Mouse (Mus musculus) kidney, postnatal 0 days (tissue): ENCODE measurements around the gene Osr1. TPM values are rescaled to one million over a fixed set of nuclear protein-coding genes. Genes with fewer than 3 reads are reported as not detected.
A peak's percentile ranks its signal among the peaks of the same experiment; 100 is the strongest.

Source experiments
- ATAC-seq: fragments of 200-750 bp; cut with Nextera tagmentation; replicated peaks from 2 replicates; pipeline ENCODE4 v1.8.0; 2017; ENCODE audit warnings: low read depth, moderate number of reproducible peaks, moderate TSS enrichment, moderate library complexity; ENCODE audit not compliant: low FRiP score
- DNase-seq: peaks from one replicate; pipeline ENCODE4 v3.0.0-alpha.2; 2016; ENCODE audit warnings: low spot score
- H3K27ac ChIP-seq: fragments of 300-500 bp; sonication (generic); 2 replicates; pipeline ENCODE4 v1.5.1; 2014; ENCODE audit warnings: mild to moderate bottlenecking
- H3K27me3 ChIP-seq: fragments of 300-500 bp; sonication (generic); 2 replicates; pipeline ENCODE4 v1.6.1; 2014; ENCODE audit warnings: low read length, mixed read lengths; ENCODE audit not compliant: insufficient read depth
- H3K36me3 ChIP-seq: fragments of 300-500 bp; sonication (generic); 2 replicates; pipeline ENCODE4 v1.6.1; 2014; ENCODE audit warnings: low read length, mixed read lengths; ENCODE audit not compliant: insufficient read depth
- H3K4me1 ChIP-seq: fragments of 300-500 bp; sonication (generic); replicated peaks from 2 replicates; pipeline ENCODE4 v1.6.1; 2014; ENCODE audit warnings: antibody characterized with exemption, low read length, mixed read lengths; ENCODE audit not compliant: insufficient read depth
- H3K4me2 ChIP-seq: fragments of 300-500 bp; sonication (generic); 2 replicates; pipeline ENCODE4 v1.6.1; 2014; ENCODE audit warnings: mild to moderate bottlenecking, low read length, moderate library complexity, mixed read lengths
- H3K4me3 ChIP-seq: fragments of 300-500 bp; sonication (generic); replicated peaks from 2 replicates; pipeline ENCODE4 v1.5.1; 2014; ENCODE audit warnings: low read depth, low read length
- H3K9ac ChIP-seq: fragments of 300-500 bp; sonication (generic); 2 replicates; pipeline ENCODE4 v1.6.1; 2014; ENCODE audit warnings: low read depth, low read length
- H3K9me3 ChIP-seq: fragments of 300-500 bp; sonication (generic); replicated peaks from 2 replicates; pipeline ENCODE4 v1.6.1; 2016; ENCODE audit warnings: low read length, inconsistent platforms, mixed read lengths
- CTCF ChIP-seq: IDR thresholded peaks from 2 replicates; pipeline ENCODE4 v1.5.1; 2016; ENCODE audit warnings: antibody characterized with exemption, low read depth, mild to moderate bottlenecking, moderate library complexity
- WGBS: fragments of 180-500 bp; shearing (Covaris S2); extraction: QIAGEN DNeasy Blood & Tissue Kit; methylation state at CpG from one replicate; pipeline ENCODE4 v1.1.7; 2014; 5-methylcytosine and 5-hydroxymethylcytosine counted together
- polyA plus RNA-seq: library from polyadenylated mRNA; unstranded; fragments of >200 nt; fragmentation: Nextera tagmentation; extraction: Ambion mirVana; gene quantifications from 2 replicates; pipeline ENCODE4 v1.2.1, GENCODE M21; 2015

Gene Osr1
- polyA plus RNA-seq, 1 experiment from 2014 or later, result 12.1 TPM

- H3K9me3 ChIP-seq, result no peaks in the 10 kb centered on the region
- DNase-seq (peak; percentile 22), ATAC-seq (no peak; the same call in 1 of the 2 replicates)
- no peak overlapping the region for H3K4me3 ChIP-seq
- WGBS, result 10% methylated on average over 31 of the region's 31 CpGs
- peak overlapping the region; percentile 54 for H3K4me2 ChIP-seq
- H3K27me3 ChIP-seq, result peaks cover 75% of the 10 kb centered on the region
- TF ChIP-seq CTCF, result no peak
- H3K27ac ChIP-seq, result no peak overlapping the region
- H3K36me3 ChIP-seq, result no peaks in the 10 kb centered on the region
- H3K4me1 ChIP-seq, result peaks cover 10% of the 10 kb centered on the region; the same call in 1 of the 2 replicates
- H3K9ac ChIP-seq, result no peak overlapping the region
Observed at GRCm38 (mm10) chr12:9579301-9580030, 9.6 kb downstream of the Osr1 start.

GRCm38 (mm10) chr12:9580041-9580905 is 10.4 kb downstream of the Osr1 start:
- no peak for ATAC-seq
- Histone ChIP-seq H3K9ac (no peak overlapping the region), H3K4me2 (peak overlapping the region; percentile 54), H3K36me3 (no peaks in the 10 kb centered on the region), H3K9me3 (no peaks in the 10 kb centered on the region), H3K27me3 (peaks cover 68% of the 10 kb centered on the region), H3K4me3 (peak overlapping the region; percentile 22), H3K27ac (no peak overlapping the region), H3K4me1 (peaks cover 10% of the 10 kb centered on the region; the same call in 1 of the 2 replicates)
- no peak for TF ChIP-seq CTCF
- peak; percentile 34 for DNase-seq
- WGBS, result 7% methylated on average over 33 of the region's 33 CpGs

- H3K4me3 ChIP-seq, result peak overlapping the region; percentile 22
- no peaks in the 10 kb centered on the region for H3K36me3 ChIP-seq
- DNase-seq, result peak; percentile 15
- WGBS, result 7% methylated on average over 30 of the region's 30 CpGs
- H3K9me3 ChIP-seq, result no peaks in the 10 kb centered on the region
- H3K4me2 ChIP-seq, result peak overlapping the region; percentile 54
- H3K9ac ChIP-seq, result 0 out of 2 replicates have a peak overlapping the region, but pooled peaks have one; percentile 4
- TF ChIP-seq CTCF, result no peak
- H3K27me3 ChIP-seq, result peaks cover 64% of the 10 kb centered on the region
- no peak for ATAC-seq
- H3K4me1 ChIP-seq, result peaks cover 10% of the 10 kb centered on the region; the same call in 1 of the 2 replicates
- H3K27ac ChIP-seq, result no peak overlapping the region
Observed at GRCm38 (mm10) chr12:9581011-9581410, 11.1 kb downstream of the Osr1 start.

GRCm38 (mm10) chr12:9581506-9581905 is 11.6 kb downstream of the Osr1 start:
- no peak overlapping the region for H3K9ac ChIP-seq
- peak overlapping the region; percentile 22; the same call in 1 of the 2 replicates for H3K4me3 ChIP-seq
- no peaks in the 10 kb centered on the region for H3K9me3 ChIP-seq
- H3K27me3 ChIP-seq, result peaks cover 60% of the 10 kb centered on the region
- DNase-seq, result peak; percentile 18
- no peak for TF ChIP-seq CTCF
- no peaks in the 10 kb centered on the region for H3K36me3 ChIP-seq
- H3K4me2 ChIP-seq, result peak overlapping the region; percentile 54
- no peak for ATAC-seq
- H3K4me1 ChIP-seq, result peaks cover 10% of the 10 kb centered on the region; the same call in 1 of the 2 replicates
- H3K27ac ChIP-seq, result no peak overlapping the region
- 25% methylated on average over 12 of the region's 12 CpGs for WGBS

- DNase-seq (no peak), ATAC-seq (no peak)
- TF ChIP-seq CTCF, result no peak
- WGBS, result 49% methylated on average over 14 of the region's 14 CpGs
- no peaks in the 10 kb centered on the region for H3K9me3 ChIP-seq
- no peak overlapping the region for H3K4me2 ChIP-seq
- H3K27ac ChIP-seq, result no peak overlapping the region
- H3K27me3 ChIP-seq, result peaks cover 51% of the 10 kb centered on the region
- no peak overlapping the region for H3K4me3 ChIP-seq
- H3K9ac ChIP-seq, result no peak overlapping the region
- peaks cover 10% of the 10 kb centered on the region; the same call in 1 of the 2 replicates for H3K4me1 ChIP-seq
- no peaks in the 10 kb centered on the region for H3K36me3 ChIP-seq
Observed at GRCm38 (mm10) chr12:9582248-9582995, 12.5 kb downstream of the Osr1 start.
